Mouse (Mus musculus): ENCODE data around the gene Tpm3. TPM values are rescaled to one million over a fixed set of nuclear protein-coding genes. Genes with fewer than 3 reads are reported as not detected.

Tpm3 gene
- polyA plus RNA-seq, 1 experiment = 263 TPM

- Histone ChIP-seq H3K9me3 (no peaks in the 10 kb centered on the region), H3K4me3 (replicated peaks) (no peak overlapping the region), H3K27me3 (replicated peaks) (no peaks in the 10 kb centered on the region), H3K4me1 (peaks cover 23% of the 10 kb centered on the region), H3K36me3 (replicated peaks; ENCODE audit: low read length) (peaks cover 55% of the 10 kb centered on the region)
- no peak for TF ChIP-seq GATA1 (IDR thresholded peaks at IDR 0.05; ENCODE audit: borderline replicate concordance, low read length)
- no peak for TF ChIP-seq FLI1 (IDR thresholded peaks at IDR 0.05; ENCODE audit: low read length)
These were observed 6.9 kb upstream of the Tpm3 start for GRCm38 (mm10) chr3:90065553-90065952.

DNA sequence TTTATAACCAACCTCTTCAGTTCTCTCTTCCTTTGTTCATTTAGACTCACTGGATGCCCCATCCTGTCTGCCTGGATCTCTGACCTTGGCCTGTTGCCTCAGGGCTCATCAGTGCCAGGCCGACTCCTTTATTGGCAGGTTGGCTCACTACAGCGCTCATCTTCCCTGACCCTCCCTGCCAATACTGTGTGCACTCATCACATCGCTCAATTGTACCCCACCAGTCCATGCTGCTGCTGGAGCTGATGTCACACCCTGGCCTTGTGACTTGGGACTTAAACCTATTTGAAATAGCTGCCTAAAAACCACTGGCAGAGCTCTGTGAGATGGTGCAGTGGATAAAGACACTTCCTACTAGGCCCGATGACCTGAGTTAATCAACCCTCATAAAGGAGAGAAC is 4.6 kb upstream of the Tpm3 start:
- Histone ChIP-seq H3K4me3 (replicated peaks) (no peak overlapping the region), H3K4me1 (peaks cover 41% of the 10 kb centered on the region), H3K27me3 (replicated peaks) (peaks cover 11% of the 10 kb centered on the region), H3K9me3 (no peaks in the 10 kb centered on the region), H3K36me3 (replicated peaks; ENCODE audit: low read length) (peaks cover 37% of the 10 kb centered on the region)
- no peak for TF ChIP-seq FLI1 (IDR thresholded peaks at IDR 0.05; ENCODE audit: low read length)
- TF ChIP-seq GATA1 (IDR thresholded peaks at IDR 0.05; ENCODE audit: borderline replicate concordance, low read length) = no peak

DNA sequence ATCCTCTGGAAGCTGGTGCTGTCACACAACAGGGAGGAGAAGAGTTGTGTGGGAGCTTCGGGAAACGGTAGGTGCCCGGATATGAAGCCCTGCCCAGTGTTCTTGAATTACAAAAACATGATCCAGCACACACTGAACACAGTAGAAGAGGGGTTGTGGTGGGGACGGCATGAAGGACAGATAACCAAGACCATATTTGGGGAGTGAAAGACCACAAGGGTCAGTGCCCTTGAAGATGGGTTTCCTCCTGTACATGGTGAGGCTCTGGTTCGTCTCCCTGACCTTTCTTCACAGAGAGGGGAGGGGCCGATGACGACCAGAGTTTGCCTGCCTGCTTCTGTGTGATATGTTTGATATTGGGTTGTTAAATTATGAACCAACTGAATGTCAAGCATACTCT is 2.8 kb upstream of the Tpm3 start:
- Histone ChIP-seq H3K4me1 (peaks cover 51% of the 10 kb centered on the region), H3K36me3 (replicated peaks; ENCODE audit: low read length) (peaks cover 20% of the 10 kb centered on the region), H3K4me3 (replicated peaks) (peak overlapping the region; percentile 62), H3K27me3 (replicated peaks) (peaks cover 18% of the 10 kb centered on the region), H3K9me3 (no peaks in the 10 kb centered on the region)
- no peak for TF ChIP-seq GATA1 (IDR thresholded peaks at IDR 0.05; ENCODE audit: borderline replicate concordance, low read length)
- TF ChIP-seq FLI1 (IDR thresholded peaks at IDR 0.05; ENCODE audit: low read length) = no peak

DNA sequence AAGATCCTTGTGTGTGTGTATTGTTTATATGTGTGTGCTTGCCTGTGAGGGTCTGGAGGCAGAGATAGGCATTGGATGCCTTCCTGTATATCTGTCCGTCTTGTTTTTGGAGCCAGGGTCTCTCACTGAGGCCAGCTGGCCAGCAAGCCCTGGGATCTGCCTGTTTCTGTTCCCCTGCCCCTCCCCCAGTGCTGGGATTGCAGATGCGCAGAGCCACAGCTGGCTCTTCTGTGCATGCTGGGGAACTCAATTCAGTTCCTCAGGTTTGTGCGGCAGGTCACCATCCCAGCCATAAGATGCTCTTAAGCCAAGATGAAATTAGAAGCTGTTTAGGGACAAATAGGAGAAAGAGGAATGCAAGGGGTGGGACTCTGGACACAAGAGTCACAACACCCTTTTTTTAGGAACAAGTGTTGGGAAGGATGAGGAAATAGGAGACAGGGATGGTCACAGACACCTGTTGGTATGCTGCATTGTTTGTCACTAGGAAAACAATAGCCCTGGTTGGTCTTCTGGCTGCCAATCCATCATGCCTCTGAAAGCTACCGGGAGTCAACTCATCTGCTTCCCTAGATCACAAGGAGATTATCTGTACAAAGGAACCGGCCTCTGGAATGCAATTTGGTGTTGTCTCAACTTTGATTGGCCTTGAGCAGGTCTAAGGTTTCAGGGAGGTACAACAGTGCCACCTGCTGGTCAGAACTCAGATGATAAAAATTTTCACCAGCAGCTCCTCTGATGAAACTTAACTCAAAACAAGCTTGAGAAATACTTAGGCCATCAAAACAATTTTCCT is 4.7 kb downstream of the Tpm3 start:
- H3K9me3 ChIP-seq = no peaks in the 10 kb centered on the region
- TF ChIP-seq FLI1 (IDR thresholded peaks at IDR 0.05; ENCODE audit: low read length) (no peak), GATA1 (IDR thresholded peaks at IDR 0.05; ENCODE audit: borderline replicate concordance, low read length) (no peak)
- H3K4me1 ChIP-seq = peaks cover 60% of the 10 kb centered on the region
- H3K27me3 ChIP-seq (replicated peaks) = peaks cover 12% of the 10 kb centered on the region
- H3K36me3 ChIP-seq (replicated peaks; ENCODE audit: low read length) = peaks cover under 1% of the 10 kb centered on the region
- H3K4me3 ChIP-seq (replicated peaks) = no peak overlapping the region

DNA sequence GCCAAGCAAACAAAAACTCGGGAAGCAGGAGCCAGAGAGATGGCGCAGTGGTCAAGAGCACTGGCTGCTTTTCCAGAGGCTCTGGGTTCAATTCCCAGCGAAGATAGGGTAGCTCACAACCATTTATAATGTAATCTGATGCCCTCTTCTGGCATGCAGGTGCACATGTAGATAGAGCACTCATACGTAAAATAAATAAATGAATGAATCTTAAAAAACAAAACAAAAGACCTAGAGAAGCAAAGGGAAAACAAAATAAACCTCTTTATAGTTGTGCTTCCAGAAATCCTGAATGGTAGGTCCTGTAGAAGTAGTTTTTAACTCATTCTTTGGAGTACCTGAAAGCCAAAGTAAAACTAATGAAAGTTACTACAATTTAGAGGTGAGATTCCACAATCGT is 5.8 kb downstream of the Tpm3 start:
- H3K4me3 ChIP-seq (replicated peaks) = no peak overlapping the region
- H3K9me3 ChIP-seq = no peaks in the 10 kb centered on the region
- peaks cover 61% of the 10 kb centered on the region for H3K4me1 ChIP-seq
- peaks cover 6% of the 10 kb centered on the region for H3K27me3 ChIP-seq (replicated peaks)
- H3K36me3 ChIP-seq (replicated peaks; ENCODE audit: low read length) = peaks cover 10% of the 10 kb centered on the region
- TF ChIP-seq FLI1 (IDR thresholded peaks at IDR 0.05; ENCODE audit: low read length) (no peak), GATA1 (IDR thresholded peaks at IDR 0.05; ENCODE audit: borderline replicate concordance, low read length) (no peak)

GRCm38 (mm10) chr3:90079133-90079762 is 6.8 kb downstream of the Tpm3 start:
- Histone ChIP-seq H3K4me1 (peaks cover 65% of the 10 kb centered on the region), H3K4me3 (replicated peaks) (peak overlapping the region; percentile 99), H3K9me3 (no peaks in the 10 kb centered on the region), H3K27me3 (replicated peaks) (no peaks in the 10 kb centered on the region), H3K36me3 (replicated peaks; ENCODE audit: low read length) (peaks cover 17% of the 10 kb centered on the region)
- TF ChIP-seq FLI1 (IDR thresholded peaks at IDR 0.05; ENCODE audit: low read length) (no peak), GATA1 (IDR thresholded peaks at IDR 0.05; ENCODE audit: borderline replicate concordance, low read length) (no peak)

- peak; percentile 62; the same call in 1 of the 2 replicates for TF ChIP-seq FLI1 (IDR thresholded peaks at IDR 0.05; ENCODE audit: low read length)
- TF ChIP-seq GATA1 (IDR thresholded peaks at IDR 0.05; ENCODE audit: borderline replicate concordance, low read length) = no peak
- no peaks in the 10 kb centered on the region for H3K9me3 ChIP-seq
- H3K27me3 ChIP-seq (replicated peaks) = no peaks in the 10 kb centered on the region
- peaks cover 71% of the 10 kb centered on the region for H3K4me1 ChIP-seq
- peaks cover 22% of the 10 kb centered on the region for H3K36me3 ChIP-seq (replicated peaks; ENCODE audit: low read length)
- H3K4me3 ChIP-seq (replicated peaks) = peak overlapping the region; percentile 99
These were observed 7.5 kb downstream of the Tpm3 start for GRCm38 (mm10) chr3:90079763-90080497.

DNA sequence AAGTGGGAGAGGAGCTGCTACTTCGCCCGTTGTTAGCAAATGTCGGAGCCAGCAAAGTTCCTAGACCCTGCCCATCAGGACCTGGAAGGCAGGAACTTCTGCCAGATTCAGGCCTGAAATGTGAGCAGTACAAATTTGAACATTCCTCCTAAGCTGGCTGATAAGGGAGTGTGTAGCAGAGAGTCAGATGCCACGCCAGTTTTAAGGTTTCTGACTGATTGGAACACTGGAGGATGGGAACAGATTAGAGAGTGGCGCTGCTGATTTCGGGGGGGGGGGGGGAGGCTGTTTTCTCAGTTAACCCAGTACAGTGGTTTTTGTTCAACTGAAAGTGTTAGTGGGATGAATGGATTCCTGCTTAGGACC is 8.0 kb downstream of the Tpm3 start:
- no peaks in the 10 kb centered on the region for H3K27me3 ChIP-seq (replicated peaks)
- H3K9me3 ChIP-seq = no peaks in the 10 kb centered on the region
- peak overlapping the region; percentile 99 for H3K4me3 ChIP-seq (replicated peaks)
- H3K4me1 ChIP-seq = peaks cover 77% of the 10 kb centered on the region
- peaks cover 23% of the 10 kb centered on the region for H3K36me3 ChIP-seq (replicated peaks; ENCODE audit: low read length)
- TF ChIP-seq FLI1 (IDR thresholded peaks at IDR 0.05; ENCODE audit: low read length) (no peak), GATA1 (IDR thresholded peaks at IDR 0.05; ENCODE audit: borderline replicate concordance, low read length) (no peak)

DNA sequence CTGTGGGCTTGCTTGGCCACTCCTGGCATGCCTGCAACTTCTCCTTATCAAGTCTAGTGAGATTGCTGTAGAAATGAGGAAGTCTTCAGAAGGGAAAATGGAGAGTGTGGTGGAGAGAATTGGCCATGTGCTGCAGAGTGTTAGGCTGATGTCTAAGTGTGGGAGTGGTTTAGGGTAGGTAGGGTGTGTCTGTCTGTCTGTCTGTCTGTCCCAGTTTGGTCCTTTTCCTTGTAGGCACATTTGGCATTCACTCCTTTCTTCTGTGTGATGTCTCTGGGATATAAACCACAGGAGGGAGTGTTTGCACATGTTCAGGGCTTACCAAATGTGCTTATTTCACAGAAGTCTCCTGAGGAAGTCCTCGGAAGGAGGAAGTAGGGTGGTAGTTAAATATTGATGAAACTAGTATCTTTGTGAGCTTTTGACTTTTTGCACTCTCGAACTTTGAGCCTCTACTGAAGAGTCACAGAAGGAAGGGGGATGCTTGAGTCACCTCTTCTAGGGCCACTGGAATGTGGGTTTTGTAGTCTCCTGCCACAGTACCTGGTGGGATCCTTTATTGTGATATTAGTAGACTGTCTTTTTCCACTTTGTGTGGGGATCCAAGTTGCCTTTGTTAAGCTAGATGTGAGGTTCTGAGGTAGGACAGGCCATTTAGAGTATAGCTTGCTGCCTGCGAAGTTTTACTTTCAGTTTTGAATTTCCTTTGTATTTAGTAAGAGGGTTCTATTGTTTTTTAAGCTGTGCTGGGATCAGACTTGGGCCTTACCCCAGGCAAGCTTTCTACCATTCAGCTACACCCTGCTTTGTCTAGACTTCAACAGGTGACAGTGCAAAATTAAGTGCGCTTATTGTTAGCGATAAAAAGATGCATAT is 9.2 kb downstream of the Tpm3 start:
- Histone ChIP-seq H3K36me3 (replicated peaks; ENCODE audit: low read length) (peaks cover 35% of the 10 kb centered on the region), H3K27me3 (replicated peaks) (no peaks in the 10 kb centered on the region), H3K4me1 (peaks cover 83% of the 10 kb centered on the region), H3K9me3 (no peaks in the 10 kb centered on the region), H3K4me3 (replicated peaks) (peak overlapping the region; percentile 91)
- TF ChIP-seq FLI1 (IDR thresholded peaks at IDR 0.05; ENCODE audit: low read length) = no peak
- TF ChIP-seq GATA1 (IDR thresholded peaks at IDR 0.05; ENCODE audit: borderline replicate concordance, low read length) = no peak

Data from megakaryocyte, embryonic 14.5 days (primary cell).